Mouse (Mus musculus) limb, embryonic 12.5 days (tissue): Measurements from ENCODE around the gene Tollip. TPM values are rescaled to one million over a fixed set of nuclear protein-coding genes. Genes with fewer than 3 reads are reported as not detected.
"Not testable (repeated sequence)": the region's sequence is repeated elsewhere in the genome, so short reads cannot be mapped to it uniquely, and the experiment has no call there.

Source experiments
- ATAC-seq: fragments of 200-750 bp; cut with Nextera tagmentation; 2 replicates; pipeline ENCODE4 v1.8.0; 2017; ENCODE audit warnings: low read depth, moderate TSS enrichment; ENCODE audit not compliant: insufficient number of reproducible peaks, insufficient read depth, low FRiP score, low TSS enrichment
- H3K27ac ChIP-seq: fragments of 300-500 bp; sonication (generic); 2 replicates; pipeline ENCODE4 v1.5.1; 2016; ENCODE audit warnings: mild to moderate bottlenecking, moderate library complexity
- H3K27me3 ChIP-seq: fragments of 300-500 bp; sonication (generic); 2 replicates; pipeline ENCODE4 v1.6.1; 2016; ENCODE audit warnings: mild to moderate bottlenecking, moderate library complexity
- H3K36me3 ChIP-seq: fragments of 300-500 bp; sonication (generic); 2 replicates; pipeline ENCODE4 v1.6.1; 2016; ENCODE audit warnings: mild to moderate bottlenecking, moderate library complexity
- H3K4me1 ChIP-seq: fragments of 300-500 bp; sonication (generic); replicated peaks from 2 replicates; pipeline ENCODE4 v1.6.1; 2016
- H3K4me2 ChIP-seq: fragments of 300-500 bp; sonication (generic); 2 replicates; pipeline ENCODE4 v1.6.1; 2016; ENCODE audit warnings: mild to moderate bottlenecking, moderate library complexity
- H3K4me3 ChIP-seq: fragments of 300-500 bp; sonication (generic); replicated peaks from 2 replicates; pipeline ENCODE4 v1.5.1; 2016; ENCODE audit warnings: mild to moderate bottlenecking
- H3K9ac ChIP-seq: fragments of 300-500 bp; sonication (generic); replicated peaks from 2 replicates; pipeline ENCODE4 v1.6.1; 2016; ENCODE audit warnings: mild to moderate bottlenecking, moderate library complexity
- H3K9me3 ChIP-seq: fragments of 300-500 bp; sonication (generic); 2 replicates; pipeline ENCODE4 v1.6.1; 2016; ENCODE audit warnings: mild to moderate bottlenecking, moderate library complexity
- WGBS: fragments of 180-500 bp; shearing (Covaris S2); methylation state at CpG from one replicate; pipeline ENCODE4 v1.1.7; 2016; 5-methylcytosine and 5-hydroxymethylcytosine counted together
- polyA plus RNA-seq: library from polyadenylated mRNA; unstranded; fragments of >200 nt; fragmentation: Nextera tagmentation; extraction: Ambion mirVana; gene quantifications from 2 replicates; pipeline ENCODE4 v1.2.1, GENCODE M21; 2016

Gene Tollip
- polyA plus RNA-seq, 1 experiment from 2014 or later, result 38.5 TPM

DNA sequence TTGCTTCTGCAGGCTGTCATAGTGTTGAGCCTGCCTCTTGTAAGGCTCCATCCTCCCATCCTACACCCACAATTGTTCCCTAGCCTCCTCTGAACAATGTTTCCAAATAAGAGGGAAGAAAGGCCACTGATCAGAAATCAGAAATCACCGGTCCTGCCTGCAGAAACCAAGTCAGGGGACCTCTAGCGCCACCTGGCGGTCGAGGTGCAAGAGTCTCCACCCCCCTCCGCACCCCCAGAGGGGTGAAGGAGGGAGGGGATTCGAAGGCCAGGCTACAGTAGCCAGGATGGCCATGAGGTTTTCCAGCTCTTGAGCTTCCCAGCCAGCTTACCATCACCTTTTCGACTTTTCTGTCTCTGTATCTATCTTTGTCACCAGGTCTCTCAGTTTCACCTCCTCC, 6.6 kb upstream of the Tollip start:
- Histone ChIP-seq H3K4me3 (no peak overlapping the region), H3K9ac (no peak overlapping the region), H3K27me3 (0 out of 2 replicates have a peak, but pooled peaks cover 4% of the 10 kb centered on the region), H3K4me1 (no peaks in the 10 kb centered on the region), H3K27ac (no peak overlapping the region), H3K9me3 (no peaks in the 10 kb centered on the region), H3K36me3 (no peaks in the 10 kb centered on the region), H3K4me2 (no peak overlapping the region)
- no peak for ATAC-seq
- 10% methylated on average over 7 of the region's 7 CpGs for WGBS

DNA sequence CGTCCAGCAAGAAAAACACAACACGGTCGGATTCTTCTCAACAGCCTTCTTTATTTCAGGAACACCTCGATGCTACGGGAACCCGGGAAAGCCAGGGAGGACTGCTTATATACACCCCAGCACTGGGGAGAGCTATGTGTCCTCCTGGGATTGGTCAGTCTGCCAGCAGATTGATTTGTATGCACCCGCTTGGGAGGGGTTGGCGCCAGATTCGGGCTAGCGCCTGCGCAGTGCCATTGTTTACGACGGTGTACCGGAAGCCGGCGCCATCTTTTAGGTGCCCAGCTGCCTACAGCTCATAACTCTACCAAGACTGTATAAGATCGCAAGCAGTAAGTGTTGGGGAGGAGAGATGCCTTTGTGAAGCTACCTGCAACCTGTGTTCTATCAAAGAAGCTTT, 5.8 kb upstream of the Tollip start:
- not testable (repeated sequence) for H3K36me3 ChIP-seq, H3K4me1 ChIP-seq, ATAC-seq, H3K9me3 ChIP-seq, H3K4me2 ChIP-seq, H3K27me3 ChIP-seq, H3K4me3 ChIP-seq, H3K27ac ChIP-seq, H3K9ac ChIP-seq
- WGBS, result 90% methylated on average over 17 of the region's 17 CpGs

DNA sequence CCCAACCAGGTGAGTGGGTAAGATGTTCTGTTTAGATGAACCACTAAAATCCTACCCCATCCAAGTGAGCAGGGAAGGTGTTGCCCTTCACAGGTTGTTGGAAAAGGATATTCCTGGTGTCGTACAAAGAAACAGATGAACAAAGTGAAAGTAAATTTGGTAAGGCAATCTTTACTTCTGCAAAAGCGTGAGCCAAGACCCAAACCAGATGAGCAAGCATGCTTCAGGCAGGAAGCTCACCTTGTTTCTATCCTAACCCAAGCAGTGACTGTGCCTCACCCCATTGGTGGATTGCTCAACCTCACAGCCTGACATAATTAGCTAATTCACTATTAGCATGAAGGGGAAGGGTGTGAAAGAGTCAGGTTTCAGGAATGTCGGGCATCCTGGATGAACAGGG, 7.0 kb downstream of the Tollip start:
- no peaks in the 10 kb centered on the region for H3K9me3 ChIP-seq
- peaks cover 20% of the 10 kb centered on the region for H3K27me3 ChIP-seq
- no peak overlapping the region for H3K4me3 ChIP-seq
- no peak overlapping the region for H3K4me2 ChIP-seq
- WGBS, result 59% methylated on average over 3 of the region's 3 CpGs
- H3K36me3 ChIP-seq, result no peaks in the 10 kb centered on the region
- H3K27ac ChIP-seq, result no peak overlapping the region
- ATAC-seq, result no peak
- H3K4me1 ChIP-seq, result no peaks in the 10 kb centered on the region
- H3K9ac ChIP-seq, result no peak overlapping the region

DNA sequence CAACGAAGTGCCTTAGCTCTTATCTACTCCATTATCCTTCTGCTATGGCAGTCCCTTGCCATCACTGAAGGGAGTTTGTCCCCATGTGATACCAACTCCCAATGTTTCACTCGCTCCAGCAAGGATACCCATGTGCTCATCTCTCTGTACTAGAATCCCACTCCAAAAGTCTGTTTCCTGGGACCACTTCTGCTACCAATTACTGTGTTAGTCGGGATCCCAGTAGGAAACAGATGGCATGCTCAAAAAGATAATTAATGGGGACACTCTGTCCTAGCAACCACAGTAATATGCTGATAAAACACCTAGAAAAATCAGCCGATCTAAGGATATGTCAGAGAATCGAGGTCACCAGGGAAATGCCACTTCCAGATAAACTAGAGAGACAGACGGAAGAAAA, 9.7 kb downstream of the Tollip start:
- WGBS, result 77% methylated on average over 6 of the region's 6 CpGs
- Histone ChIP-seq H3K4me2 (no peak overlapping the region), H3K27me3 (peaks cover 22% of the 10 kb centered on the region), H3K36me3 (no peaks in the 10 kb centered on the region), H3K4me3 (no peak overlapping the region), H3K9ac (no peak overlapping the region), H3K4me1 (no peaks in the 10 kb centered on the region), H3K9me3 (no peaks in the 10 kb centered on the region), H3K27ac (no peak overlapping the region)
- no peak for ATAC-seq

DNA sequence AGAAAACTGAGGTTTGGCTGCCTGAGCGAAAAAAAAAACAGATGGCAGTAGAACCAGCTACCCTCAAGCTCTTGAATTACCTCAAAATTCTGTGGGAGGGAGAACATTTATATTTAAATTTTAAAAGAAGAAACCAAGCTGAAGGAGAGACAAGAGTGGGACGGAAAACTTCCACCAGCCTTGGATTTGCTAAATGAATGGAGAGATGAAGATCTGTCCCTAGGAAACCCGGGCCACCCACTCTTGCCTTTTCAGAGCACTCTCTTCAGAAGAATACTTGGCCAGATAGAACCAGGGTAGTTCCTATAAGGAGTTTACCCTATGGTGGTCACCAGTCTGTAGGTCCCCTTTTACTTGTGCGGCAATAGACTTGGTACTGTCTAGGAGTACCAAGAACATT, 15.5 kb downstream of the Tollip start:
- no peak for ATAC-seq

DNA sequence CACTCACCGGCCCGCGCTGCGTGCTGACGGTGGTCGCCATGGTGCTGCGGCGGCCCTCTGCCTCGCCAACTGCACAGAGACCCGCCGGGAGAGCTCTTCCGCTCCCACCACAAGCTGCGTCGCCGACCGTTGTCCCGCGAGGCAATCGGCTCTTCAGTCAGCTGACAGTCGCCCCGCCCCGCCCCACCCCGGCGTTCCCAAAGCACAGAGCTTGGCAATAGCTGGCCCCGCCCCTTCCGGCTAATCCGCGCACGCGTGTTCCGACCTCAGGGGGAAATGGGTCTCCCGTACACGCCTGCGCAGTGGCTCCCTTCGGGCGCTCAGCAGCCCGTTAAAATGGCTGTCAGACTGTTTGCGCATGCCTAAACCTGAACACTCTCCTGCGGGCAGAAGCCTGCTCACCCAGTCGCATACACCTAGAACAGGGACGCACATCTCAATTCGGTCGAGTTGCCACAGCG, 16.0 kb downstream of the Tollip start:
- H3K36me3 ChIP-seq, result no peaks in the 10 kb centered on the region; the same call in 1 of the 2 replicates
- peak overlapping the region; percentile 84 for H3K4me2 ChIP-seq
- no peaks in the 10 kb centered on the region for H3K9me3 ChIP-seq
- H3K27ac ChIP-seq, result peak overlapping the region; percentile 73; the same call in 1 of the 2 replicates
- H3K4me1 ChIP-seq, result peaks cover 16% of the 10 kb centered on the region
- ATAC-seq, result peak; percentile 96
- peak overlapping the region; percentile 86 for H3K4me3 ChIP-seq
- H3K27me3 ChIP-seq, result peaks cover 5% of the 10 kb centered on the region
- whole genome bisulfite sequencing, result under 1% methylated on average over 44 of the region's 44 CpGs
- H3K9ac ChIP-seq, result peak overlapping the region; percentile 91

More for the DNA sequence above, 15.5 kb downstream of the Tollip start:
- 62% methylated on average over 4 of the region's 4 CpGs for WGBS
- peak overlapping the region; percentile 73; the same call in 1 of the 2 replicates for H3K27ac ChIP-seq
- no peaks in the 10 kb centered on the region for H3K9me3 ChIP-seq
- peak overlapping the region; percentile 91 for H3K9ac ChIP-seq
- no peaks in the 10 kb centered on the region for H3K36me3 ChIP-seq
- peaks cover 16% of the 10 kb centered on the region for H3K4me1 ChIP-seq
- H3K4me3 ChIP-seq, result peak overlapping the region; percentile 86
- H3K4me2 ChIP-seq, result peak overlapping the region; percentile 84
- H3K27me3 ChIP-seq, result peaks cover 5% of the 10 kb centered on the region

DNA sequence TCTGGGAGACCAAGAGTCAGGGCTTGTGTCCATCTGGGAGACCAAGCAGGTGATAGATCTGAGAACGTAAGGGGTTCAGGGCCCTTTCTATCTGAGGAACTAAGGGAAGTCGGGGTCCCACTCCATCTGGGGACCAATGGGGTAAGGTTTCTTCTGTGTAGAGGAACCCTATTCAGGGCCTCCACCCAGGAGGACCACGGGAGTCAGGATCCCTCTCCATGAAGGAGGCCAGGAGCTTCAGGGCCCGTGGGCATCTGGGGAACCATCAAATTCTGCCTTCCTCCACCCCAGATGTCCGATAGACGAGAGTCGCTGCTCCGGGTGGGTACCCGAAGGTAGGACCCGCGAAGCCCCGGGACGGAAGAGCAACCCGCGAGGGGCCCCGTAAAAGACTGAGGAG, 16.5 kb downstream of the Tollip start:
- Histone ChIP-seq H3K27ac (no peak overlapping the region), H3K4me2 (peak overlapping the region; percentile 84), H3K36me3 (no peaks in the 10 kb centered on the region; the same call in 1 of the 2 replicates), H3K4me1 (peaks cover 16% of the 10 kb centered on the region), H3K4me3 (peak overlapping the region; percentile 86), H3K9me3 (no peaks in the 10 kb centered on the region), H3K27me3 (peaks cover 5% of the 10 kb centered on the region), H3K9ac (peak overlapping the region; percentile 91)
- ATAC-seq, result peak; percentile 41; the same call in 1 of the 2 replicates
- WGBS, result under 1% methylated on average over 16 of the region's 16 CpGs

DNA sequence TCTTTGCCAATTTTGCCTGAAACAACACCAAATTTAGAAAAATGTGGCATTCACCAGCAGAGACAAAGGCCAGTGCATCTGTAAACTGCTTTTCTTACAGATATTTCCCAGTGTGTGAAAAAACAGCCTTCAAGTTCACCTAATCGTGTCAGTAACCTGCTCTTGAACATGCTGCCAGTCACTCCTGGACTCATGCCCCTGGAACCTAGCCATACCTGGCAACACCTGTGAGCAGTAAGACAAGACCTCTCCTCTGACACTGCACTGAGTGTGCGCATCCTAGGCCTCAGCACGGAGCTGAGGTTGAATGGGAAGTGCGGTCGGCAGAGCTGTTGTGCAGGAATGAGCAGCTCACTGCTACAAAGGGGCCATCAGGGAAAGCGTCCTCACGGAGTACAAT, 26.2 kb downstream of the Tollip start:
- no peak overlapping the region for H3K9ac ChIP-seq
- H3K27me3 ChIP-seq, result no peaks in the 10 kb centered on the region
- no peak for ATAC-seq
- no peaks in the 10 kb centered on the region for H3K4me1 ChIP-seq
- 92% methylated on average over 7 of the region's 7 CpGs for WGBS
- no peak overlapping the region for H3K4me2 ChIP-seq
- no peak overlapping the region for H3K27ac ChIP-seq
- H3K36me3 ChIP-seq, result peaks cover 66% of the 10 kb centered on the region
- no peak overlapping the region for H3K4me3 ChIP-seq
- no peaks in the 10 kb centered on the region for H3K9me3 ChIP-seq

DNA sequence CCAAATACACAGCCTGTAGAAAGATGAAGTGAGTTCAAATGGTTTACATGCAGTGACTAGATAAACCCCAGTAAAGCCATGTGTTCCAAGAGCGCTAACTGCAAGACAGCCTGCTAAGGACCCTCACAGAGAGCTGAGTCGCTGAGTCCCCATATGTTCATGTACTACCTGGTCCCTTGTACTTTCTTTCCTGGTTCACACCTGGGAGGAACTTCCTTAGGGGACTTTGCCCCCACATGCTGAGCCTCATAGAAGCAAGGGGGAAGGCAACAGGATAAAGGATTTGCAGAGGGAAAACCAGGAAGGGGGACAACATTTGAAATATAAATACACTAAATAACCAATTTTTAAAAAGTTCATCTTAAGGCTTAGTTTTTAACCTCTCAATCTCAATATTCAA, 39.5 kb downstream of the Tollip start:
- Histone ChIP-seq H3K27me3 (no peaks in the 10 kb centered on the region), H3K9ac (no peak overlapping the region), H3K27ac (no peak overlapping the region), H3K36me3 (peaks cover 72% of the 10 kb centered on the region), H3K4me1 (no peaks in the 10 kb centered on the region), H3K4me2 (no peak overlapping the region), H3K4me3 (no peak overlapping the region), H3K9me3 (no peaks in the 10 kb centered on the region)
- 84% methylated on average over 2 of the region's 2 CpGs for WGBS
- no peak for ATAC-seq

DNA sequence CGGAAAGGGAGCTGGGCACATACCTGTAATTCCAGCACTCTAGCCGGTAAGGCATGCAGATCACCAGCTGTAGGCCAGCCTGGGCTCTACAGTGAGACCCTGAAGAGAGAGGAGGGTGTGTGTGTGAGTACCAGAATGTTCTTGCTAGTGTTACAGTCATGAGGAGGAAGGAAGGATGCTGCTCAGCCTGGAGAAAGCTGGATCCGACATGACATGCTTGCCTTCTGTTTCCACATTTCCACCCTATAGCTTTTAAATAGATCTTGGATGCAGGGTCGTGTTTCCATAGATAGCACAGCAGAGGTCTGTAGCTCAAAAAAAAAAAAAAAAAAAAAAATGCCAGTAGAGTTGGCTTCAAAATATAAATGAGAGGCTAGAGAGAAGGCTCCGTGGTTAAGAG, 43.4 kb downstream of the Tollip start:
- Histone ChIP-seq H3K9ac (no peak overlapping the region), H3K27me3 (no peaks in the 10 kb centered on the region), H3K9me3 (no peaks in the 10 kb centered on the region), H3K4me1 (no peaks in the 10 kb centered on the region), H3K36me3 (peaks cover 50% of the 10 kb centered on the region), H3K27ac (no peak overlapping the region), H3K4me3 (no peak overlapping the region), H3K4me2 (no peak overlapping the region)
- ATAC-seq, result no peak
- 89% methylated on average over 5 of the region's 5 CpGs for WGBS

DNA sequence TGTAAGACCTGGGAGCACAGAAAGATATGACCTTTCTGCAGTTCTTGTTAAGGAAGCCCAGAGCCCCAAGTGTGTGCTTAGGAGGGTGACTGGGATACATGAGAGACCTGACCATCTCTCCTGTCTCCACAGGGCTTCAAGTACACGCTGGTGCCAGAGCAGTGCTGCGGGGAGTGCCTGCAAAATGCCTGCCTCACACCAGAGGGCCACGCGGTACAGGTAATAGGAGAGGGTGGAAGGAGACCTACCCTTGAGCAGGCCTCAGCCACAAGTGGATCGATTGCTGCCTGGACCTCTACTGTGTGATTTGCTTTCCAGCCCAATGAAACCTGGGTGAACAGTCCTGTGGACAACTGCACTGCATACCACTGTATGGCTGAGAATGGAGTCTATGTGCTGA, 47.8 kb downstream of the Tollip start:
- ATAC-seq, result no peak
- H3K4me3 ChIP-seq, result no peak overlapping the region
- 75% methylated on average over 5 of the region's 5 CpGs for WGBS

DNA sequence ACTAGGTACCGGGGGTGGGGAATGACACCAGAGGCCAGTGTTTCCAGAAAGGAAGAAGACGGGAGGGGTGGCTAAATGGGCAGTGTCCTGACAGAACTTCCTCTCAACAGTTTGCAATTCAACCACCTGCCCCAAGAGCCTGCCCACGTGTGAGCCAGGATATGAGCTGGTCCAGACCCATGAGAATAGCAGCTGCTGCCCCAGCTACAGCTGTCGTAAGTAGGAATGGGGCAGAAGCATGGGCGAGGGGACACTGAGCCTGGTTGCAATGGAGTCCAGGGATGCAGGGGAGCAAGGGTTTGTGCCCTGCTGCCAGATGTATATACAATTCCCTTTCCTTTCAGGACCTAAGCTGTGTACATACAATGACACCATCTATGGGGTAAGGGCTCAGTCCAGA, 48.7 kb downstream of the Tollip start:
- no peak overlapping the region for H3K27ac ChIP-seq
- ATAC-seq, result no peak
- no peak overlapping the region for H3K4me3 ChIP-seq
- peaks cover 23% of the 10 kb centered on the region for H3K36me3 ChIP-seq
- no peaks in the 10 kb centered on the region for H3K27me3 ChIP-seq
- 67% methylated on average over 5 of the region's 5 CpGs for WGBS
- H3K4me2 ChIP-seq, result no peak overlapping the region
- no peak overlapping the region for H3K9ac ChIP-seq
- H3K4me1 ChIP-seq, result no peaks in the 10 kb centered on the region
- no peaks in the 10 kb centered on the region for H3K9me3 ChIP-seq

More for the DNA sequence above, 47.8 kb downstream of the Tollip start:
- H3K9ac ChIP-seq, result no peak overlapping the region
- peaks cover 29% of the 10 kb centered on the region for H3K36me3 ChIP-seq
- no peaks in the 10 kb centered on the region for H3K9me3 ChIP-seq
- no peak overlapping the region for H3K27ac ChIP-seq
- no peaks in the 10 kb centered on the region for H3K4me1 ChIP-seq
- H3K27me3 ChIP-seq, result no peaks in the 10 kb centered on the region
- no peak overlapping the region for H3K4me2 ChIP-seq
